Mouse (Mus musculus) ES-Bruce4 (cell line): Measurements from ENCODE around the gene Ccdc88c.

ENCODE experiments used
- CTCF ChIP-seq: IDR thresholded peaks from one replicate; pipeline ENCODE4 v1.8.1; 2011; ENCODE audit warnings: low read depth, low read length
- POLR2A ChIP-seq: IDR thresholded peaks from one replicate; pipeline ENCODE4 v1.8.1; 2011; ENCODE audit warnings: low read length; ENCODE audit not compliant: insufficient read depth

GRCm38 (mm10) chr12:101028954-101029731 is at the start of gene Ccdc88c:
- no peak for TF ChIP-seq POLR2A
- peak; percentile 67 for TF ChIP-seq CTCF
